ENCODE assay signal across 7 mouse cellular contexts in the genomic region with DNA sequence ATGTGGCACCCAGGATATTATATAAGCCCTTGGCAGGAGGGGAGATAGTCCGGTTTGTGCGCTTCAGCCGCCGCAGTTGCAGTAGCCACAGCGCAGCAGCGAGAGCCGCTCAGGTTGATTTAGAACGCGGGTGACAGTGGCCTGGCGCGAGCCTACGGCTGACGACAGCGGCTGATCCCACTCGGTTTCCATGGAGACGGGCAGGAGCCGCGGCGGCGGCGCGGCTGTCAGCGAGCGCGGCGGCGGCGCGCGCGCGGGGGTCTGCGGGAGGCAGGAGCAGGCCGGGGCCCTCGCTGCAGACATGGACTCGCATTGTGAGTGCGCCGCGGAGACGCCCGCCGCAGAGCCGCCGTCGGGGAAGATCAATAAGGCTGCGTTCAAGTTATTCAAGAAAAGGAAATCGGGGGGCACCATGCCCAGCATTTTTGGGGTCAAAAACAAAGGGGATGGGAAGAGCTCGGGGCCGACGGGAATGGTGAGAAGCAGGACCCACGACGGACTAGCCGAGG. TPM values are rescaled to one million over a fixed set of nuclear protein-coding genes. Genes with fewer than 3 reads are reported as not detected.
DNase-seq lines count a peak whose midpoint lies in the region; ATAC-seq lines count a peak whose summit lies in the region.

No protein-coding gene starts in this region.

- no peaks in the 10 kb centered on the region for H3K36me3 ChIP-seq in limb, embryonic 10.5 days
- no peaks in the 10 kb centered on the region for H3K36me3 ChIP-seq in midbrain, embryonic 12.5 days
- H3K36me3 ChIP-seq in stomach, embryonic 16.5 days (ENCODE audit: control insufficient read depth, insufficient read depth, low read length), result no peaks in the 10 kb centered on the region

- peak overlapping the region; percentile 84 for H3K27ac ChIP-seq in limb, embryonic 10.5 days
- peak overlapping the region; percentile 88 for H3K27ac ChIP-seq in midbrain, embryonic 12.5 days (replicated peaks)
- H3K27ac ChIP-seq in stomach, embryonic 16.5 days (ENCODE audit: low read length), result no peak overlapping the region

- H3K4me2 ChIP-seq in midbrain, embryonic 12.5 days (replicated peaks), result peak overlapping the region; percentile 68
- peak overlapping the region; percentile 90 for H3K4me2 ChIP-seq in stomach, embryonic 16.5 days (ENCODE audit: low read depth, low read length)

- H3K9ac ChIP-seq in midbrain, embryonic 12.5 days (replicated peaks), result peak overlapping the region; percentile 92
- H3K9ac ChIP-seq in stomach, embryonic 16.5 days (ENCODE audit: low read length), result peak overlapping the region; percentile 73

- peak; percentile 93 for ATAC-seq in midbrain, embryonic 12.5 days (ENCODE audit: low FRiP score, low read depth)
- ATAC-seq in stomach, embryonic 16.5 days (ENCODE audit: insufficient read depth, low FRiP score), result peak; percentile 61; the same call in 1 of the 2 replicates

- H3K27me3 ChIP-seq in limb, embryonic 10.5 days (ENCODE audit: low read depth, poor library complexity, severe bottlenecking), result peaks cover 55% of the 10 kb centered on the region
- peaks cover 38% of the 10 kb centered on the region for H3K27me3 ChIP-seq in midbrain, embryonic 12.5 days
- 0 out of 2 replicates have a peak, but pooled peaks cover 13% of the 10 kb centered on the region for H3K27me3 ChIP-seq in stomach, embryonic 16.5 days (ENCODE audit: control insufficient read depth, insufficient read depth, low read length)

- peak overlapping the region; percentile 65 for H3K4me3 ChIP-seq in limb, embryonic 10.5 days
- H3K4me3 ChIP-seq in midbrain, embryonic 12.5 days, result peak overlapping the region; percentile 74
- H3K4me3 ChIP-seq in stomach, embryonic 16.5 days (replicated peaks; ENCODE audit: low read length), result peak overlapping the region; percentile 60

- WGBS in limb, embryonic 10.5 days, result under 1% methylated on average over 53 of the region's 53 CpGs
- under 1% methylated on average over 53 of the region's 53 CpGs for WGBS in midbrain, embryonic 12.5 days
- WGBS in stomach, embryonic 16.5 days, result under 1% methylated on average over 53 of the region's 53 CpGs

- peaks cover 25% of the 10 kb centered on the region for H3K4me1 ChIP-seq in limb, embryonic 10.5 days
- H3K4me1 ChIP-seq in midbrain, embryonic 12.5 days, result peaks cover 43% of the 10 kb centered on the region
- H3K4me1 ChIP-seq in stomach, embryonic 16.5 days (ENCODE audit: control insufficient read depth, insufficient read depth, low read length), result 0 out of 2 replicates have a peak, but pooled peaks cover 2% of the 10 kb centered on the region

- no peaks in the 10 kb centered on the region for H3K9me3 ChIP-seq in limb, embryonic 10.5 days (replicated peaks)
- no peaks in the 10 kb centered on the region for H3K9me3 ChIP-seq in midbrain, embryonic 12.5 days
- H3K9me3 ChIP-seq in stomach, embryonic 16.5 days (replicated peaks; ENCODE audit: control insufficient read depth, low read length), result no peaks in the 10 kb centered on the region

- peak; percentile 78 for DNase-seq in adrenal gland, adult 8-10 months
- peak; percentile 95 for DNase-seq in cerebellum, adult 9-10 months
- DNase-seq in frontal cortex, adult 2 months (ENCODE audit: extremely low spot score in 1 of 2, low spot score in 1 of 2), result peak; percentile 71 to 92
- DNase-seq in kidney, adult 18-20 months, result peak; percentile 16
- peak; percentile 85 for DNase-seq in limb, embryonic 10.5 days (ENCODE audit: low spot score)

RNA-seq across cellular contexts. Expression of a gene that starts 5.1 kb away (rescaled TPM):
- total RNA-seq in adrenal gland, adult 8-10 months (2022), result 1 to 10 TPM; 4.4 to 5.9 (median 4.6) TPM
- polyA plus RNA-seq in frontal cortex, adult 2 months (2012; rRNA removed), result 22.4 and 23.0 TPM in 2 replicates
- polyA plus RNA-seq in limb, embryonic 10.5 days (2016; fragmentation: Nextera tagmentation; extraction: Ambion mirVana), result 3.0 and 3.4 TPM in 2 replicates
- polyA plus RNA-seq in midbrain, embryonic 12.5 days (2016; fragmentation: Nextera tagmentation; extraction: Ambion mirVana), result 31.0 and 44.7 TPM in 2 replicates
- 0.39 and 0.84 TPM in 2 replicates for polyA plus RNA-seq in stomach, embryonic 16.5 days (2015; fragmentation: Nextera tagmentation; extraction: Ambion mirVana)

Comparison
In these comparisons a context has a peak if more than half of its experiments do, and no peak if none do; other contexts are left out.
1. DNase-seq: peak in every context shown above with its lines; median percentile 95 in cerebellum, adult 9-10 months; 85 in limb, embryonic 10.5 days; 82 in frontal cortex, adult 2 months; 78 in adrenal gland, adult 8-10 months; 16 in kidney, adult 18-20 months.